Mouse (Mus musculus): Measurements from ENCODE around the gene Them7.

DNA sequence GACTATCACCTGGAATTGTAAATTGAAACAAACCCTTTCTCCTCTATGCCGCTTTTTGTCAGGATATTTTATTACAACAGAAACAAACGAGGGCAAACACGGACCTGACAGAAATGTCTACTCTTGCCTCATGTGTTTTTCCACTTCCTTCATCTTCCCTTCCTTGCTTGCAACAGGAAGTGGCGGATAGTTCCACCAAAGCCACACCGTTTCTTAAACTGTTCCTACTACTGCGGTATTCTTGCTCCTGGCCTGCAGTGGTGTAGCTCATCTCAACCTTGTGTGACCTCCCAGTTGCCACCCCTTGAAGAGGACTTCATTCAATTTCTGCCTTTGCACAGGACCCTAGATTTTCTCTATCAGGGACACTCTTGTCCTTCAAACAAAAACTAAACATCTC, 81.8 kb downstream of the Them7 start:
- TF ChIP-seq CTCF (IDR thresholded peaks at IDR 0.05; ENCODE audit: low read depth, low read length) (no peak), POLR2AphosphoS5 (IDR thresholded peaks at IDR 0.05; ENCODE audit: insufficient replicate concordance, low read depth, low read length) (no peak), GATA1 (IDR thresholded peaks at IDR 0.05; ENCODE audit: borderline replicate concordance, low read length) (no peak)
